Mouse (Mus musculus) ovary, adult 18-20 months (tissue): ENCODE results near the gene Klk10.

Source experiments
- DNase-seq: peaks from one replicate; pipeline ENCODE4 v3.0.0; 2022; ENCODE audit warnings: low spot score, mixed read lengths

Klk10 gene

DNA sequence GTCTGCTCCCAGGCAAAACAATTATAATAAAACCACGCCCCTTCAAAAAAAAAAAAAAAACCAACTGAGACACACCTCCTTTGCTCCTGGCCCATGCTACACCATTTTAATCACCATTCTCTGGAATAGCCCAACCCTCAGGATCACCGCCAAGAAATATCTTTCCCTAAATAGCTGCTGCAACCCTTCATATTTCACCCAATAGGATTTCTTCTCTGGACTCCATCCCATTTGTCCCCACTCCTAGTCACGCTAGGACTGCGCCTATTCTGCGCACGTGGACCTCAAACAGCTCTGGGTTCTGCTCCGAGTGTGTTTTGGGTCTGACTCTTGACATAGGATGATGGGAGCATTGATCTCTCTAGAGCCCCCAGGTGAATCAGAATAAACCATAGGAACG, 15.5 kb downstream of the Klk10 start:
- DNase-seq = no peak

DNA sequence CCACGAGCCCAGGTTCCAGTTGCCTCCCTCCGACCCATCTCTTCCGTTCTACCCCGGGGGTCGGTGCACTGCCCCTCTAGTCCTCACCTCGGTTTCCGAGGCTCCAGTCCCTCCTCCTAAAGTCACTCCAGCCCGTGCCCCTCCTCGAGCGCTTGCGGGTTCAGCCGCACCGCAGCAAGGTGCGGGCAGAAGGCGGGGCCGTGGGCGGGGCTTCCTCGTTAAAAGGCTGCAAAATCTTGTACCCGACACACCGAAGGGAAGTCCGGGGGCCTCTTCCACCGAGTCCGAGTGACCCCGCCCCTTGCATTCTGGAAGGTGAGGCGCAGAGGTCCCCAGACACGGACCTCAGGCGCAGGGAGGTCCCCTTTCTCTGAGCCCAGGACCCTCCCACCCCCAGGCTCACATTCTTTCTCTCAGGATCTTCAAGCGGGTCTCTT, 16.5 kb downstream of the Klk10 start, which contains the start of gene Klk8:
Gene Klk8 (plus strand): TSS at position 245 of the 437 bp plus-strand sequence.
- DNase-seq = no peak

DNA sequence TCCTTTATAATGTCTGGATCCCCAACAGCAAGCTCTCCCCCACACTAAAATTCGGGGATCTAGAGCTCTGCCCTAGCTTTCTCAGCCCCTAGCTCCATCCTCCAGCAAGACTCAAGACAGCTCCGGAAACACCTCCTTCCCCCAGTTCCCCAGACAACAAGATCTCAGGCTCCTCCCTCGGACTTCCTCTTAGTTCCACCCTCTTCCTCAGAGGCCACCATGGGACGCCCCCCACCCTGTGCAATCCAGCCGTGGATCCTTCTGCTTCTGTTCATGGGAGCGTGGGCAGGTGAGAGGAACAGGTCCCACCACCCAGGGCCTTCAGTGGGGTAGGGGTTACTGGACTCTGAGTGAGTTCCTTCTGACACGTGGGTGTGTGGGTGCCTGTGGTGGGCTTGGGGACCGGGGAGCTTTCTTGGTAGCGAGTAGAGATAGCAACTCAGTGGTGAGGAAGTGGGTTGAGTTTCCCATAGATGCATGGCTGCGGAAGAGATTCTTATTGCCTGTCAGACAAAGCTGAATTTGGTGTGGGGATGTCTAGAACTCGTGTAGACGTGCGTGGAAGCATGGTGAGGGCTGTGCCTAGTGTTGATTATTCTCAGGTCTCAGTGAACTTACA, 17.1 kb downstream of the Klk10 start:
- no peak for DNase-seq

DNA sequence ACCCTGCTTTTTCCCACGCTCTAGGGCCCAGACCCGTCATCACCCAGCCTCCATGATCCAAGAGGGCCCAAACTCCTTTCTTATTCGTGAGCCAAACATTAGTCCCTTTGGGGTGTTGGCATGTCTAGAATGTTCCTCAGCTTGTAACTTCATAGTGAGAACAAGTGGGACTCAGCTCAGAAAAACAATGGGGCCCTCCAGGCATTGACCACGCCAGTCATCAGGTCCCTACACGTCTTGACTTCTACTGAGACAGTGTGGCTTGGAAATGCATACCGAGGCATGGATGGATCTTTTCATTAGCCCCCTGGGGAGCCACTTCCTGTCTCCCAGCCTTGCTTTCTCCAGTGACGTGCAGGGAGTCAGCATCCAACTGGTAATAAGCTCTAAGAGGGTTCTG, 19.0 kb downstream of the Klk10 start:
- no peak for DNase-seq

DNA sequence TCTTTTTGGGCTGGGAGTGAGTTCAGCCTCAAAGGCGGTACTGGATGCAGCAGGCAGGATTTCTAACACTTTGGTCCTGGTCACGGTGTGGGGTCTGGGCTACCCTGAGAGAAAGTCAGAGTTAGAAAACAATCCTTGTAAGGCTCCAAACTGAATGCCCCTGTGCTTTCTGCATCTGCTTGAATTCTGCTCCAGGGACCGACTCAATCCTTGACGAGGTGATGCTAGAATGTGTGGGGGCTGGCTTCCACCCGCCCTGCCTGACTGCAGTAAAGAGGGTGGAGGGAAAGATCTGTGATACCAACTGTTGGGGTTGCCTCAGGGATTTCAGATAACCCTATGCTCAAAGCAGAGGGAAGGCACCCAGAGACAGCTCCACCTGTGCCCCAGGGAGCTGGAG, 30.2 kb downstream of the Klk10 start, which contains the start of gene Klk7:
Gene Klk7 (plus strand): TSS at position 301 of the 400 bp plus-strand sequence.
- DNase-seq = no peak

DNA sequence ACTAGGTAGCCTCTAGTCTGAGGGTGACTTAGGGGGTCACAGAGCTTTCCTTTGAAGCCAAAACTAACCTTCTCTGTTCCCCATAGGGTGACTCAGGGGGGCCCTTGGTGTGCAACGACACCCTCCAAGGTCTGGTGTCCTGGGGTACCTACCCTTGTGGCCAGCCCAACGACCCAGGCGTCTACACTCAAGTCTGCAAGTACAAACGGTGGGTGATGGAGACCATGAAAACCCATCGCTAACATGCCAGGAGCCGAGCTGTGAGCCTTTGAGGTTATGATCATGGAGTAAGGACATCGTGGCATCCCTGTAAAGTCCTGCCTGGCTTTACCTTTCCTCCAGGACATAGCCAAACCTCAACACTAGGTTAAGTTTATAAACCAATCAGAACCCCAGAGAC, 34.4 kb downstream of the Klk10 start:
- no peak for DNase-seq

DNA sequence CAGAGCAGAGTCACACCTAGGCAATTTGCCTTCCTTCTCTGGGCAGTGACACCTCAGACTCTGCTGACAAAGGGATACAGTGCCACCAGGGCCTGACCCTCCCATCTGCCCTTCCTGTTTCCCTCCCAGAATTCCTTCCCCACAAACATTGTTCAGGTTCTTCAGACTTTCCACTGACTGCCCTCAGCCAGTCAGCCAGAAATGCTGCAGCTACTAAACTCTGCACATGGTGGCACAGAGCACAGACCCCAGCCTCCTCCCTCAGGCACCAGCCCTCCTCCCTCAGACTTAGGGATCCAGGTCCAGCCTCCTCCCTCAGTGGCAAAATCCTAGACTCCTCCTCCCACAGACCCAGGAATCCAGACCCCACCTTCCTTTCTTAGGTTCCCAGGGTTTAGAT, 35.9 kb downstream of the Klk10 start:
- DNase-seq = no peak

DNA sequence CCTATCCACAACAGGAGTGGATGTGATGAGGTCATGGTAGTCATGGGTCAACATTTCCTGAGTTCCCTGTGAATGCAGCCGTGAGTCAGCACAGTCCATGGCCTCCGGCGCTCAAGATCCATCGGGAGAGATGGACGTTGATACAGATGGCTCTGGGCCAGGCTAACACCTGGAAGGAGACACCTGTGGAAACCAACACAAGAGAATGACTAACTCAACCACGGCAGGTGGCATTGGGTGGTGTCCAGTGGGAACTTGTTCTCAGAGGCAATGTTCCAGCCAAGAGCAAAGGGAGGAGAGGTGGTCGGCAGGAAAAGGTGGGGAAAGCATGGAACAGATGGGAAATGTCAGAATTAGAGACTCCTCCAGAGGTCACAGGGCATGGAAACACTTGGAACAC, 40.7 kb downstream of the Klk10 start:
- no peak for DNase-seq

DNA sequence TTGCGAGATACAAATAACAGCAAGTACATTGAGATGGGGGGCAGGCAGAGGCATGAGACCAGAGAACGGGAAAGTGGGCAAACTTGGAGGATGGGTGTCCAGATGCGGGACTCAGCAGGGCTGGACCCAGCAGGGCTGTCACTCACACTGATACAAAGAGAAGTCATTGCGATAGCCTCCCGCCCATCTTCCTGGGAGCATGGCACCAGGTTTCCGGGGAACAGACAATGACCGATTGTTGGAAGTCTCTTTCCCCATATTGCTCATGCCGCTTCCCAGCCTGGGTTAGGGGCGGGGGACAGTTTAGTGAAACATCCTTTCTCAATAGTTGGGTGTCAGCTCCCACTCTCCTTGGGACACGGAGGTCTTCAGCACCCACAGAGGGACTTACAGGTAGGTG, 43.4 kb downstream of the Klk10 start, which contains the start of gene Klk6:
Gene Klk6 (plus strand): TSS at position 301 of the 400 bp plus-strand sequence.
- no peak for DNase-seq

DNA sequence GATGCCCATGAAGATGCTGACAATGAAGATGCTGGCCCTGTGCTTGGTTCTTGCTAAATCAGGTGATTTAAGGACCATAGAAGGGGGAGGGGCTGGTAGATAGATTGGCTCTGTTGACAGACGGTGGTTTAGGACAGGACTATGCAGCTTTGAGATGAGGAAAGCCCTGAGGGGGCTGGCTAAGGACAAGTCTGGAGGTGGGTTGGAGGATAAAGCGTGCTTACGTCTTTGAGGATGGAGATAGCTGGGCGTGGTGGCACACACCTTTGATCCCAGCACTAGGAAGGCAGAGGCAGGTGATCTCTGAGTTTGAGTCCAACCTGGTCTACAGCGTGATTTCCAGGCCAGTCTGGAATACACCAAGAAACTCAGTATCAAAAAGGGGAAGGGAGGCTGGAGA, 45.2 kb downstream of the Klk10 start:
- no peak for DNase-seq

DNA sequence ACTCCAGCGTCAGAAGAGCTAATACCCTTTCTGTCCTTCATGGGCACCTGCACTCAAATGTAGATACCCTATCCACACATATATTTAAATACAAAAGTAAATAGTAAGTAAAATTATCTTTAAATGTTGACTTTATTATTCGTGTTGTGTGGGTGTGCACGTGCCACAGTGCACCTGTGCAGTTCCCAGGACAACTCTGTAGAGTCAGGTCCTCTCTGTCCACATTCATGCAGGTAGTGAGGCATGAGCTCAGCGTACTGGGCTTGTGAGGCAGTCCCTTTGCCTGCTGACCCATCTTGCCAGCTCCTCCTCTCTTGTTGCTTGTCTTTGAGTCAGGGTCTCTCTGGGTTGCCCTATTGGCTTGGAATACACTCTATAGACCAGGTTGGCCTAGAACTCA, 46.9 kb downstream of the Klk10 start:
- DNase-seq = no peak

DNA sequence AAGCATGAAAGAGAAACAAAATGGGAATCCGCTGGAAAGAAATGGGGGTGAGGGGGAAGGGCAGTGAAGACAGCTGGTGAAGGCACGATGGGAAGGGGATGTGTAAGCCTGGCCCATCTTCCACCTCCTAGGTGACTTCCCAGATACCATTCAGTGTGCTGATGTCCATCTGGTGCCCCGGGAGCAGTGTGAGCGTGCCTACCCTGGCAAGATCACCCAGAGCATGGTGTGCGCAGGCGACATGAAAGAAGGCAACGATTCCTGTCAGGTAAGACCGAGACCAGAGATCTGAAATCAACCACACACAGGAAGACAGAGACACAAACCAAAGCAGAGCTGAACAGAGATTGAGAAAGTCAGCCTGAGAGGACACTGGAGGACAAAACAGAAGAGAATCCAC, 48.2 kb downstream of the Klk10 start:
- no peak for DNase-seq
